Mouse (Mus musculus) retina, adult 2 months (tissue): ENCODE measurements at regions not wholly inside any gene's neighbourhood (a gene's known extent, or its start where the extent isn't known, plus 50 kb on each side); places are given as distances from the start of the nearest gene placed in this dataset.

ENCODE experiments used
- DNase-seq: peaks from one replicate; pipeline ENCODE4 v3.0.0-alpha.2; 2012; ENCODE audit warnings: low read depth, low spot score

DNA sequence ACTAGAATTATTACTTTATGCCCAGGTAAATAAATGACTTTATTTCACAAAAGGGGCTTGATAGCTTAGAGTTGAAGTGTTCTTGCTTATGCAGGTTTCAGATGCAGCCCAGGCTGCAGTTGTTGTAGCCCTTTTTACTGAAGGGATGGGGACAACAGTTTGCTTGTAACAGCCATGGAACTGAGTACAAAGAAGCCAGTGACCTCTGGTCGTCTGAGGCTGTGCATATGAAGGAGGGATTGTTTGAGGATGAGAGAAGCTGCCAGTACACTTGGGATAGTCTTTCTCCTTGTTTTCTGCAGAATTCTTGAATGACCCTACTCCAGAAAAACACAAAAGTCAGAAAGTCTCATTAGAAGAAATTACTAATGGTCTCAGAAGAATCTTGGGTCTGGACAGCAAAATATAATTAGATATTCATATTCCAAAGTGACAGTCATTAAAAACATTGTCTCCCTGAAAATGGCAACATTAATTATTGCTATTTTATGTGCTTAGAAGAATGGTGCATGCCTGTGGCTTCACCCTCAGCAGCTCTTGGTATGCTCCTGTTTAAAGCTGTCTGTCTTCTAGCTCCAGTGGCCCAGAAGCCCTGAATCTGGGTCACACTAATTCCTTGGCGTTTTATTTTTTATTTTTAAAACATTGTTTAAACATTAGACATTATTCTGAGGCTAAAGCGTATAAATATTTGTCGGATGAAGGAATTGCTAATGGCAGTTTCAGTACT lies 61.9 kb upstream of the Arhgap32 start:
- DNase-seq = no peak

DNA sequence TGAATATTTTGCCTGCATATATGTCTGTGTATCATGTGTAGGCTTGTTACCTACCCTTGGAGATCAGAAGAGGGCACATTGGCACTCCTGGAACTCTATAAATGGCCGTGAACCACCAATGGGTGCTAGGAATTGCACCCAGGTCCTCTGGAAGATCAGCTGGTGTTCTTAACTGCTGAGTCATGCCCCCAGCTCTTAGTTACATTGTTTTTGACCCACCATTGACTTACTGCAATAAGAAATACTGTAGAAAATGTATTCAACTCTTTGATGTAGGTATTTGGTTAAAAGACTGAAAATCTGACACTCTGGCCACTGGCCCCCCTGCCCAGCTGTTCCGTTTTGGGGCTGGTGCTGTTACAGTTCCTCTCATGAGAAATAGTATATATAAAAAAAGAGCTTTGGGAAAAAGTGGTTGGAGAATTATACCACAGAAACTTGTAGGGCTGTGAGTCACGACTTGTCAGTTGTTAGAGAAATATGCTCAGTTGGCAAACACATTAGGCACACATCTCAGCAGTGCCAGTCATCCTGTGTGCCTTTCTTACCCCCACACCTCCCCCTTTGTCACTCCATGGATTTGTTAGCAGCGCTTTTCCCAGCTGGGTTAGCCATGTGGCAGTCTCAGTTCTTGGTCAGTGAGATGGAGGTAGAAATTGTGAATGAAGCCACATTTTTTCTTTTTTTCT lies 58.4 kb upstream of the Arhgap32 start:
- no peak for DNase-seq

DNA sequence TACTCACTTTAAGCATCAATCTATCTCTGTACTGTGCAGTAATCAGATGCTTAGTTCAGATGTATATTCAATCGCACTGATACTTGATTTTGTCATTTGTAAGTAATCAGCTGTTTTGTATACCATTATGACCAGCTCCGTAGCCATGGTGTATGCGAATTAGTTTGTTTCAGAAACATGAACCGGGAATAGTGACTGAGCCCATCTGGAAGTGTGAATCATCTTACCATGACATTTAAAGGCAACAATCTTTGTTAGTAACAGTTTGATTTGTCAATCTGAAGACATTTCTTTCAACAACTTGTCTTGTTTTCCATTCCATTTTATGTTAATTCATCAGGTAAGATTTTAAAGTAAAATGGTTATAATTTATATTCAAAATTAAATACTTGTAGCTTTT lies 53.2 kb upstream of the Arhgap32 start:
- no peak for DNase-seq

DNA sequence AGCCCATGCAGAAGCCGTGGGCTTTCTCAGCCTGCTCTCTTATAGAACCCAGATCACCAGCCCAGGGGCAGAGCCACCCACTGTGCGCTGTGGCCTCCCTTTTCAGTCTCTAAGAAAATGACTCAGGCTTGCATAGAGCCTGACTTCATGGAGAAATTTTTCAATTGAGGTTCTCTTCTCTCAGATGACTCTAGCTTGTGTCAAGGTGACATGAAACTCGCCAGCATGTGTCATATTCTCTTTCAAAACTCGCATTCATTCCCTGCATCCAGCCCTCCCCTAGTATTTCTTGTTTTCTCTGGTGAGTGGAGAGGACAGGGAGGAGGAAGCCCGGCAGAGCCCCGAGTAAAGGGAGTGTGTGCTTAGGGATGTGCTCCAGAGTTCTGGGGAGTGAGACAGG lies 52.4 kb upstream of the Arhgap32 start:
- no peak for DNase-seq

DNA sequence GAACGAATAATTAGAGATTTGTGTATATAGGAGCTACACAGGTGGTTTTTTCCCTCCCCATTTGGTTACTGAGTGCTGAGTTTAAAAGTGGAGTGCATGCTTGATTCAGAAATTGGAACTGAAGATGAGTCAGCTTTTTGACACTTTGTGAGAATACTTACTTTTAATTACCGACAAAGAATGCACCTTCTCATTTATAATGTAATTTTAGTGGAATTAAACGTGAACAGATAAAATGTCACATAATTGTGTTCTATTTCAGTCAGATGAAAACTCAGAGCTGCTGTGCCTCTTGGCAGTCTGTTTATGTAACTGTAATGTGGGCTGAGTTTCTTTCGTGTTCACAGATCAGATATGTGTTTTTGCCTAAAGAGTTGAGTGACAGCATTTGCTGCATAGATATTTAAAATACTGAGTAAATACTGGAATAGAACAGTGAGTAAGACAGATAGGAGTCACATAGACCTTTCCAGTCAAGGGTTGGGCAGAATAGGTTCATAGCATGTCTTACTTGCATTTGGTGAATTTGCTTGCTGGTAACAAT lies 51.9 kb upstream of the Arhgap32 start:
- DNase-seq = no peak
